Mouse (Mus musculus) left cerebral cortex, adult 8-10 months (tissue): ENCODE data around the gene Aff3. TPM values are rescaled to one million over a fixed set of nuclear protein-coding genes. Genes with fewer than 3 reads are reported as not detected.
"Not testable (repeated sequence)": the region's sequence is repeated elsewhere in the genome, so short reads cannot be mapped to it uniquely, and the experiment has no call there.

Experiments used
- DNase-seq, 2 experiments: peaks; one replicate each; pipeline ENCODE4 v3.0.0; 2022; ENCODE audit warnings: low spot score in 2 of 2
- total RNA-seq, 4 experiments: library from RNA; stranded (reverse); gene quantifications; 2 replicates each; pipeline ENCODE4 v1.2.4; 2022

Gene Aff3
- total RNA-seq, 4 experiments from 2014 or later = 96.9 to 118 (median 107) TPM

DNA sequence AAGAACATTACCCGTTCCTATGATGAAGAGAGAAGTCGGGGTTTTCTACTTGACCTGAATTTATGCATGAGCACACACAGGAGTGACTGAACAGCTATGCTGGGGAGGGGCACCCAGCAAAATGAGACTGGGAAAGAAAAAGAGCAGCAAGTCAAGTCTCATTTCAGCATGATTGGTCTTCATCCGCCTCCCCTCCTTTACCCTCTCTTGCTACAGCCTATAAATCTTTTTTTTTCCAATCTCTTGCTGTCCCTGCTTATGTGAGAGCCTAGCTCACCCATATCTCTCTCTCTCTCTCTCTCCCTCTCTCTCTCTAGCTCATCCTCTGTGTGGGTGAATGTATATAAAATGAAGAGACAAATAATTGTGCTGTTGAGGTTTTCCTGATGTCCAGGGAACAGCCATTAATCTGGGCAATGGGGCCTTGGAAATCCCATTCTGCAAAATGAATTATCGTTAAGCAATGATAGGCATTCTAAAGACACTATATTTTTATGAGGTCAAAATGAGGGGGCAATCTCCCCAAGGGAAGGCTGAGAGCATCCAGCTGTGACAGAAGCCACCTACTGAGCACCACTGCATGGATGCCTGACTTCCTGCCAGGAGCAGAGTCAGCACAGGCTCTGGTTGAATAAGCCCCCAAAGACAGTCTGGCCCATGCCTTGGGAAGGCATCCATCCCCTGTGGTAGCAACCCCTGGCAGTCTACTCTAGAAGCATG, 224.8 kb downstream of the Aff3 start:
- no peak for DNase-seq

DNA sequence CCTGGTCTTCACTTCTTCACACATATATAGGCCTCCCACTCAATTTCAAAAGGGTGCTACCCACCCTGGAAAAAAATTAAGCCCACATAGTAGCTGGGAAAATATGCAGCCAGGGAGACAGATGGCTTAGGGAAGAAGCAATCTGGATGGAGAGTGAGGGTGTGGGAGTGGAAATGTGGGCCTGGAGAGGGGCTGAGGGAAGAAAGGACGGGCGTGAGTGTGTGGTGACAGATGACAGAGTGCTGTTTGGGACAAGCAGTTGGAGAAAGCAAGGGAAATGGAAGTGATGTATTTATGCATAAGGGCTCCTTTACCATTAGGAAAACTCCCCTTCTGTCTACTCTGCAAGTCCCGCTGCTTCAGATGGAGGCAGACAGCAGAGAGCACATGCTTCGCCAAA, 226.3 kb downstream of the Aff3 start:
- DNase-seq = peak; percentile 55 to 89

DNA sequence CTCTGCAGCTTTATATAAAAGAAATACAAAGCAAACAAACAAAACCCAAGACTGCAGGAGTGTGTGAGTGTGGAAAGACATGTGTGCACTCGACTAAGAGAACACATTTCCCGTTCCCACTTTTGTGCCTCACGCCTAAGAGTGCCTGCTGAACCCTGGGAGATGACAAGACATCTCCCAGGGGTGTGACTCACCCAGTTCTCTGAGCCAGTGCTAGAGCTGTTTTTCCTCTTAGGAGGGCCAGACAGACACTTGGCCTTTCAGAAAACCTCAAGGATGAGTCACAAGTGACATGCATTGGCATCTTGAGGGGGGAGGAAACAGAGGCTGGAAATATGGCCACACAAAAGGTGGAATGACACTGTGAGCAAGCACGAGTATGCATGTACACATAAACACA, 227.1 kb downstream of the Aff3 start:
- peak in 1 of 2 experiments; percentile 47 for DNase-seq

DNA sequence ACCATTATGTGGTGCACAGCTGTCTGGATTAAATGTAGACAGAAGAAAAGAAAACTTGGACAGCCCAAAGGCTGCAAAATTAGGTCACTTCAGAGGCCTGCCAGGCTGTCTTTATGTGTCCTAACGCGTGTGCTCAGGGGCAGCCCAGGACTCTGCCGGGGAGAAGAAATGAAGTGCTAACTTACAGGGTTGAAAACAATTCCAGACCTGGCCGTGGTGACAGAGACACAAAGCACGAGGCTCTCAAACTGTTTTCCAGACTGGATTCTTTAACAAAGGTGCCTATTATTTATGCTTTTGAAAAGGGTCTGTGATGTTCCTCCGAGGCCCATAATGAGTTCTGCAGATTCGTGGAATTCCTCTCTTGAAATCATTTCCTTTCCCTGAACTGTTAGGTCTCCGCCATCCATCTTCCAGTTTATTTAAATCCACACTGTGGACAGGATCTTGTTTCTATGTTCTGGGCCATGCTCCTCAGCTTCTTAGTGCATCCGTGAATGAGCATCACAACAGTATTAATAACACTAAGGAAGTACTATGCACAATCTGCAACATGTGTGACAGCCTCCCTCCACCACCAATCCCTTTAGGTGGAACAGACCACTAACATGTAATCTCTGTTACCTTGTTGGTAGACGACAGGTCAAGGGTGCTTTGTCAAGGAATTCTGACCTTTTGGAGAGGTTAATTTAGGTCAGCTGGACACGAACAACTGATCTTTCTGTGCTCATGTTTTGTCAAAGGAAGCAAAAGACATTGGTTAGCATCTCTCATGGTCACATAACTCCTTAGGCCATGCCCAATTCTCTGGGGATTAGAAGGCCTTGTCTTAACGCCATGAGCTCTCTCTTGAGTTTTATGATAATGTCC, 228.0 kb downstream of the Aff3 start:
- no peak for DNase-seq

DNA sequence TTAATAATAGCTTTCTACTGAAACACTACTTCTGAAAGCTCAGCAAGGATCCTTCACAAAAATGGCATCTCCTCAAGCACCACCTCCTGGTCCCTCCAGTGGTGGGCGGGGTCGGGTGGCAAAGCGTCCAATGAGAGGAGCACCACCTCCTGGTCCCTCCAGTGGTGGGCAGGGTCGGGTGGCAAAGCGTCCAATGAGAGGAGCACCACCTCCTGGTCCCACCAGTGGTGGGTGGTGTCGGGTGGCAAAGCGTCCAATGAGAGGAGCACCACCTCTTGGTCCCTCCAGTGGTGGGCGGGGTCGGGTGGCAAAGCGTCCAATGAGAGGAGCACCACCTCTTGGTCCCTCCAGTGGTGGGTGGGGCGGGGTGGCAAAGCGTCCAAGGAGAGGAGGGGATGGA, 234.4 kb downstream of the Aff3 start:
- not testable (repeated sequence) for DNase-seq

DNA sequence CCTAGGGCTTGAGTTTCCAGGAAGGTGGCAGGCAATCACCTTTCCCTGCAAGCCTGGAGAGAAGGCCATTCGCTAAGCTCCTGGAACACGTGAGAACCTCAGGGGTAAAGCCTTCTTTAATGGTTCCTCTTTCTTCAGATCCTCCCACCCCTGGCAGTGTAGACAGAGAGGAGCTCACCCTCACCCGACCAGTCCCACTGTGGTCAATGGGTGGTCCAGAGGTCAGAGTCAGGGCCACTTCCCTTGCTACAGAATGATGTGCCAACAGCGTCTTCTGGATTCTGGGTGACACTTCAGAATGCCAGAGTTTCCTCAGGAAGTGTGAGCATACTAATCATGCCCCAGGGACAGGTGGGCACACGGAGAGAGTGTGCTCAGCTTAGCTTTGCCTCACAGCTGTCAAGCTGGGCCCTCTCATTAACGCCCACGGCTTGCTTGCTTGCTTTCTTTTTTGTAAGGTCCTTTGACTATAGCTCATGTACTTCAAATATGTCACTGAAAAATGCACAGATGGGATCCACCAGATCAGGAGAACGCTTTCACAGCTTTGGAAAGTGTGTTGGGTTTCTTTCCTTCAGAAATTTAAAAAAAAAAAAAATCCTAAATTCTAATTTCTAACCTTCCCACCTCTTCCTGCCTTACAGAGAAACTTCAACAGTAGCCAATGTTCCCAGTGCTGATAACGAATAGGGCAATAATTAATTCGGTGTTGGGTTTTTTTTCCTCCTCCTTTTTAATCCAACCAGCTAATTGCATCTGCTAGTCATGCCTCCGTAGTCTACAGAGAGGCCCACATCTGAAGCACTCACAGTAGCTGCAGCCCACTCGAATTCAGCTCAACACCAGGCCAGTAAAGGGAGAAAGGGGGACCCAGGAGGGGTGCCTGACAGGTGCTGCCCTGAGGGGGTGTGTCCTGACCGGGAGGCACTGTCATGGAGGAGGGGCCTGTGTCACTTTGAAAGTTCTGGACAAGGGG, 235.8 kb downstream of the Aff3 start:
- DNase-seq = peak in 1 of 2 experiments; percentile 81

DNA sequence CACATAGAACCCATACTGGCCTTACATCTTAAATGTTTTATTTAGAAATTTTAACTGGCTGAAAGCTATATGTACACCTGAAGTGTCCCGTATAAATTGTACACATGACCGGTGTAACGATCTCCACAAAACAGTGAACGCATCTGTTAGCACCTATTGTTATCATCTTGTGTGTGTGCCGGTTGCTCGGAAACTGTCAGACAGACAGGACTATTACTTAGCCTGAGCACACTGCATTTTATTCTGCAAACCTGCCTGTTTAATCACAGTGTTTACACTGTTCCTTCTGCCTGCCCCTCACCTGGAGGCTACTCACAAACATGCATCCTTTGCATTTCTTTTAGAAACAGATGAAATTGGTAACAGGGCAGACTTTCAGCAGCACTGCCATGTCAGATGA, 241.8 kb downstream of the Aff3 start:
- DNase-seq = no peak

DNA sequence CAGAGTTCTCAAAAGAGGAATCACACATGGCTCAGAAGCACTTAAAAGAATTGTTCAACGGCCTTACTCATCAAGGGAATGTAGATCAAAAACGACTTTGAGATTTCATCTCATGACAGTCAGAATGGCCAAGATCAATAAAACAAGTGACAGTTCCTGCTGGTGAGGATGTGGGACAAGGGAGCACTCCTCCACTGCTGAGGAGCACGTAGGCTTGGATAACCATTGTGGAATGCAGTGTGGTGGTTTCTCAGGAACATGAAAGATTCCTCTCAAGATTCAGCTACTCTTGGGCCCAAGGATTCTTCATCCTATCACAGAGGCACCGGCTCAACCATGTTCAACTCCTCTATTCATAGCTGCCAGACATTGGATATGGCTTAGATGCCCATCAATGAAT, 245.4 kb downstream of the Aff3 start:
- no peak for DNase-seq

DNA sequence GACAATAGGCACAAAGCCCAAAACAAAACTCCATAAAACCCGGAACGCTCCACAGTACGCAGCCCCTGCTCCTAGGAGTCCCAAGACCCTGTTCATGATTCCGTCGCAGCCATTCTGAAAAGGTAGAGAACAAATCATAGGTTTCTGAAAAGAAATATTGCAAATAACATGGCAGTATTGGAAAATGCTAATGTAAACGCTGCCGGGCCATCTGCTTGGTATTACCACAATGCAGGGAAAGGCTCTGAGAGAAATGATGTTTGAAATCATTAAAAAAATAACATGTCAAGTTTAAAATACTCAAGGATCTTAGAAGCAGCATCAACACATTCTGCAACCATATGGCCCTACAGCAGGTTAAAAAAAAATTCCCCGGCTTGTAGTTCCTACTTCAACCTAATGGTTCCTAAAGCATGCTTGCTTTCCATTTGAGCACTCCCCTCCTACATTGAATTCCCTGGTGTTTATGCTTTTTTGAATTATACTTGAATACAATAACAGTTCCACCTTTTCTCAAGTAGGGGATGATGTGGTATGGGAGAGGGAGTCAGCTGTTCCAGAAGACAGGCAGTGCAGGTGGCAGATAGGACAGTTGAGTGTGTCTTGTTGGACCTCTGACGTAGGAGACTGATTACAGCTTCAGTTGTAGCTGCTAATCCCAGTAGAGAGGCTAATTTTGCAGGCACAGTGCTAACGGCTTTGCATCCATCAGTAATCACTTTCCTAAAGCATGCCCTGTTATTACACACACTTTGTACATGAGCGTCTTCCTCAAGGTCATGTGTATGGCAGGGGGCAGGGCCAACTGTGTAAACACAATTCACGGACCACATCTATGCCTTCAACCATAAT, 246.3 kb downstream of the Aff3 start:
- DNase-seq = no peak

DNA sequence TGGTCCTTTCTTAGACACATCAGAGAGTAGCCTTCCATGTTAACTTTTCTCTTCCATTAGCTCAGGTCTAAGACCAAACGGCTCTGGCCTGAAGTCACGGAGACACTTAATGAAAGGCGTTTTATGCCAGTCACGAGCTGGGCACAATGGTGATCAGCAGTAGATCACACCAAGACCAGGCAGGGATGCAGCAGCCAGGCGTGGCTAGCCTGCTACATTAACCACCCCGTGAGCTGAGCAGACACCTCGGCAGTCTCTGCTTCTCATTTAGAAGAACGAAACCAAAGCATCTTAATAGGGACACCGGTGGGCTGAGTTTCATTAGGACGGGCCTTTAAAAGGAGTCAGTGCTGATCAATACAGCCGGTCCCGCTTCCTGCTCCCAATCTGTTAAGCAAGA, 247.6 kb downstream of the Aff3 start:
- no peak for DNase-seq

DNA sequence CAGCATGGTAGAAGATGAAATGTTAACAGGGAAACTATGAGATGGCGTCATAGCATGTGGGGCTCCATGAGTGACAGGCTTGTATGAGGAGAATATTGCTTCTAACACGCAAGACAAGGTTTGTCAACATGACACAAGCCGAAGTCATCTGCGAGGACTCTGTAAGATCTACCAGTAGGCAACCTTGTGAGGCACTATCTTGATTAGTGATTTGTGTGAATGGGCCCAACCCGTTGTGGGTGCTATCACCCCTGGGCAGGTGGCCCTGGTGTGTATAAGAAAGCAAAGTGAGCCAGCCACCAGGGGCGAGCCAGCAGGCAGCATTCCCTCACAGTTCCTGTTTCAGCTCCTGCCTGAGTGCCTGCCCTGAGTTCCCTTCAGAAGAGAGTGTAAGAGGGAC, 249.2 kb downstream of the Aff3 start:
- no peak for DNase-seq

DNA sequence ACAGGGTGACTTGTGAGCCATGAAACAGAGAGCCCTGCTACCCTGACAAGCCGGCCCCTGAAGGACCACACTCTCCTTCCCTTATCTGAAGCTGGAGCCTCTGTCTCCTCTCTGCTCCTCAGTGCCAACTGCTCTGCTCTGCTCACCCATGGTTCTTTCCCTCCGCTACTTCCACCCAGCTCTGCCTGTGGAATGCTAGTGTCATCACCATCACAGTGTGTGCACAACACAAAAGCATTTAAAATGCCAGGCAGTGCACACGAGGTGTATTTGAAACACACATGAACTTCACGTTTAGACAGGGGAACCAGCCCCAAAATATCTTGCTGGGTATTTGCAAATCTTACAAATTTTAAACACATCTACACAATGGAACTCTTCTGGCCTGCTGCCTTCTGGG, 253.6 kb downstream of the Aff3 start:
- no peak for DNase-seq

DNA sequence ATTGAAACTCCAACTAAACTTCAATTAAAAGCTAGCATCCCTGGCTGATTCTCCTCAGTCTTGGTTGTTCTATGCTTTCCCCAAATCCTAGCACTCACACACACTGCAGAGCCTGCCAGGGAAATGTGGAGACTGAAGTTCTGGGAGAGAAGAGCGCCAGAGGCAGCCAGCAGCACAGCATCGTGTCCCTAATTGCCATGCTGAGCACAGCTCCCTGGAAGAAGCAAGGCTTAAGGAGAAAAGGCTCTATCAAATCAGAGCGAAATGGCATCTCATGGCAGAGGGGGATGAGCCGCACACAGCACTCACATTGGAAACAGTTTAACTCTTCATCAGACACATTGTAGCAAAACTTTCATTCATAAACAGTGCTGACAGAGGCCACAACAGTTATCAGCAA, 254.3 kb downstream of the Aff3 start:
- no peak for DNase-seq

DNA sequence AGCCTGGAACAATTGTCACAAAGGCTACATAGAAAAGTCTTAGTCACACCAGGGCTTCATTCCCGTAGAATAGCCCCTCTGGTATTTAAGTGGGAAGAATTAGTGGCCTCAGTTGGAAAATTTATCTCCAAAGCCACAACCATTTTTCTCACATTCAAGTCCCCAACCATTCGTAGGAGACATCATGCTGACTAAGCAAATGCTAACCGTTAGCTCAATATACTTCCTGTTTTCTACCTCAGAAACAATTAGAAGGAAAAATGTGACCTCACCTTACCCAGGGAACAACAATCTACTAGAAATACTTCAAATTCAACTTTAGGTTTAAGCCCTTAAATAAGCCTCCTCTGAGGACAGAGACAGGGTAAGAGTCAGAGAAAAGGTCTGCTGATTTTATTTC, 256.5 kb downstream of the Aff3 start:
- DNase-seq = no peak

DNA sequence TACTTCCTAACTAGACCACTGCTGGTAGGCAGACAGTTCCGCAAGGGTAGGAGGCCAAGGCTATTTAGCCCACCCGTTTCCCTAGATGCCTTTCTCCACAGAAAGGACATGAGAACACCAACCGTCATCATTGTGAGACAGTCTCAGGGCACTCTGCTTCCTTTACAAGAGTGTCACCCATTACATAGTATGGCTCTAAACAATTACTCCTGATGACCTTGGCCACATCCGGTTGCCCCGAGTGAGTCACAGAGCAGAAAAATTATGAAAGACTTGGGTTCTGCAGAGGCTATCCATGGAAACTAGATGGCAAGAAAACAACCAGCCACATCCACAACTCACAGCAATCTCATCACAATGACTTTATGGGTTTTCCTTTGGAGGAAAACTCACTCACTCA, 261.0 kb downstream of the Aff3 start:
- DNase-seq = no peak

DNA sequence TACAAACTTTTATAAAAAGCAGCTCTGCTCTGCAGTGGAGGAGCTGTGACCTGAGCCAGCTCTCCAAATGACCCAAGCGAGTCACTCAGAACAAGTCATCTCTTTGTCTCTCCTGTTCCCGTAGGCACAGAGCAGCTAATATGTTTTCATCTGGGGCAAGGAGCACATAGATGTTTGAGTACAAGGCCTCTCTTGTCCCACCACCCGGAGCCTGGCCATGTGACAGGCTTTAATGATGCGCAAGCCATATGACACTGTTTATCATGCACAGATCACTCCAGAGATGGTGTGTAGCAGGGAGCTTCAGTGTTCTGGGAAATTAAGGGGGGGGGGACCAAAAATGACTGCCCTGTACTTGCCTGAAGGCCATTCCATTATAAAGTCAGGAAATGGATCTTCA, 262.9 kb downstream of the Aff3 start:
- no peak for DNase-seq

DNA sequence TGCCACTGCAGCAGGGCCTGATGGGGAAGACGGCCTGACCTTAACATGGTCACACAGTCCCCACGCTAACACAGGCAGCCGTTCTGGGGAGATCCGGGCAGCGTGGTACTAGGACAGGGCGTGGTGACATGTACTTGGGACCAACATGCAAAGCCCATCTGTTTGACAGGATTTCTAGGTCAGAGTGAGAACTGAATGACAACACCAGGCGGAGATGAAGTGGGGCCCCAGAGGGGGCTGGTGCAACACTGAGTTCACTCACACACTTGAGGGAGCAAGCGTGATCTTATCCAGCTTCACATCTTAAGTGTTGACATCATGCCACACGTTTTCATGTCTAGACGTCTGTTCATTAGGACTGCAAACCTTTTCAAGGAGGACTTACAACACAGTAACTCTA, 265.5 kb downstream of the Aff3 start:
- no peak for DNase-seq

DNA sequence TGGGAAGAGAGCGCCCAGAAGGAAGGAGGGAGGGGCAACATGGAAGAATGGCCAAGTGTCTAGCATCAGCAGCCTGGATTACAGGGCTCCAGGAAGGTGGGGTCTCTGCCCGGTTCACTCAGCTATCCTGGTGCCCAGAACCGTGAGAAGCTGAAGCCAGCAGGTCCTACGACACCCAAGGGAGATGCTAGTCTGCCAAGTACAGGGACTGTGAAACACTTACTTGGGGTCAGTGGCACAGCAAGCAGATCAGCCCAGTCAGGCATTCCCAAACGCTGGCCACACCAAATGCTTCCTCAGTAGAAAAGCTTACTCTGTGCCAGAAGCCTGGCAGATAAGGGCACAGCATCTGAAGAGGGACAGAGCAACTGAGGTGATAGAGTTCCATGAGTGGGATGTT, 266.2 kb downstream of the Aff3 start:
- DNase-seq = no peak

DNA sequence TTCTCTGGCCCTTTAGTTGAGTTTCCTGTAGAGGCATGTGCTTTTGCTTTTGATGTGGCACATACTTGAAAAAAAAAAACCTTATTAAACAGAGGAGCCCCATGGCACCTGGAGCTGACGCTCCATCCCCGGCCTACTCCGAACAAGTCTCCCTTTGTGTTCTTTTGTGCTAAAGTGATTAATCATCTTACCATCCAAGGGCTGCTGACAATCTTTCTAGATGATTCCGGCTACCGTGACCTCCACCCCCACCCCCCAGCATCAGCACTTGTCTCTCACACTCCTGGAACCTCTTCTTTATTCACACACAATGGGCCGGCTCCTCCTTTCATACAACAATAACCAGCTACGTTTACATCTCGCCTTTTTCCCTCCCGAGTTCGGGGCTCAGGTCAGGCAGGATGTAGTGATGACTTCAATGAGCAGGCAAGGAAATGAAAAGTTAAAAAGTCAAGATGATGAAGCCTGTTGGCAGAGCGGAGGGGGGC, 269.5 kb downstream of the Aff3 start:
- no peak for DNase-seq

DNA sequence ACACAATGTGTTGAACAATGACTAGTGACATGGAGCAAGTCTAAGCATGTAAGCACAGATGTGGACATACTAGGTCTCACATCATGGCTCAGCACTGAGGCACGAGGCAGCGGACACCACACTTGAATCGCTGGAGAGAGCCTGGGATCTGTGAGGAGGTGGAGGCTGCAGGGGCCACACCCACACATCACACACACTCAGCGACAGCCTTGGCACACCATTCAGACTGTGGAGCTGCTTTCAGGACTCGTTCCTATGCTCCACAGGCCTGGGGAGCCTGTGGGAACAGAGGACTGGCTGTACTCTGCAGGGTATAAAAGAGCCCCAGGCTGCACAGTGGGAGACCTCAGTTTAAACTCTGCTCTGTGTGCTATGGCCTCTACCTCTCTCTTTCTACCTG, 270.3 kb downstream of the Aff3 start:
- no peak for DNase-seq

DNA sequence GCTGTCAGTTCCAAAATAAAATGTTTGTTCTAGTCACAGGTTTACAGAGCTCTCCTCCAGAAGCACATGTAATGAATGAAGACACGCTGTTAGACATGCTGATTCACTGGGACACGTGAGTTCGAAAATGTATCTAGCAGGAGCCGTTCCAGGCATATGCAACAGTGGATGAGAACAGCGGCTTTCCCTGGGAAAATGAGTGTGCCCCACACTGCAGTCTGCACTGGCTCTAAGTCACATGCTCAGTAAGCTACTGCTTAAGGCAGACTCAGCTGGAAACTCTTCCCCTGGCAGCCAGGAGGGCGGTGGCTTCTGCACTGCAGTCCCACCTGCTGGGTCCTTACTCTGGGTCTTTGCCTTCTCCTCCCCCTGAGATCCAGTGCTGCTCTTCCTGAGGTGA, 271.2 kb downstream of the Aff3 start:
- DNase-seq = peak in 1 of 2 experiments; percentile 45
